ENCODE assay signal across 13 mouse cellular contexts in genomic region chr2:121620582-121621261, GRCm38 (mm10).
A peak's percentile ranks its signal among the peaks of the same experiment; 100 is the strongest.
DNase-seq lines count a peak whose midpoint lies in the region; ATAC-seq and TF ChIP-seq lines count a peak whose summit lies in the region.
"Had no signal": no experiment of that assay in that cellular context is flagged by ENCODE, and none has a peak within 500 bp of the region (broad histone marks: within the 10 kb centered on the region; RNA-seq: fewer than 3 reads in every experiment).

No protein-coding gene starts in this region.

- H3K9ac ChIP-seq in embryonic facial prominence, embryonic 11.5 days (replicated peaks; ENCODE audit: low read length): no peak overlapping the region
- no peak overlapping the region for H3K9ac ChIP-seq in forebrain, postnatal 0 days
- H3K9ac ChIP-seq in midbrain, embryonic 15.5 days: no peak overlapping the region
- H3K9ac ChIP-seq: embryonic facial prominence, embryonic 12.5 days; liver, embryonic 15.5 days had no signal

- H3K9me3 ChIP-seq in embryonic facial prominence, embryonic 11.5 days (replicated peaks; ENCODE audit: control insufficient read depth, low read length): no peaks in the 10 kb centered on the region
- no peaks in the 10 kb centered on the region for H3K9me3 ChIP-seq in forebrain, postnatal 0 days (ENCODE audit: low read length)
- no peaks in the 10 kb centered on the region for H3K9me3 ChIP-seq in midbrain, embryonic 15.5 days
- H3K9me3 ChIP-seq: embryonic facial prominence, embryonic 12.5 days; liver, embryonic 15.5 days had no signal

- H3K4me3 ChIP-seq in layer of hippocampus, adult 2 months: no peak overlapping the region
- H3K4me3 ChIP-seq in embryonic facial prominence, embryonic 11.5 days (ENCODE audit: low read depth, low read length): no peak overlapping the region
- H3K4me3 ChIP-seq in forebrain, postnatal 0 days (ENCODE audit: low read depth, low read length): no peak overlapping the region
- H3K4me3 ChIP-seq in midbrain, embryonic 15.5 days: no peak overlapping the region
- H3K4me3 ChIP-seq: embryonic facial prominence, embryonic 12.5 days; liver, embryonic 15.5 days had no signal

- 77% methylated on average over 7 of the region's 7 CpGs for WGBS in embryonic facial prominence, embryonic 11.5 days
- WGBS in forebrain, postnatal 0 days: 39% methylated on average over 7 of the region's 7 CpGs
- WGBS in midbrain, embryonic 15.5 days: 53% methylated on average over 7 of the region's 7 CpGs

- no peaks in the 10 kb centered on the region for H3K27me3 ChIP-seq in embryonic facial prominence, embryonic 11.5 days (ENCODE audit: control insufficient read depth, insufficient read depth, low read length)
- no peaks in the 10 kb centered on the region for H3K27me3 ChIP-seq in forebrain, postnatal 0 days (ENCODE audit: insufficient read depth, low read length)
- H3K27me3 ChIP-seq in midbrain, embryonic 15.5 days (replicated peaks): no peaks in the 10 kb centered on the region
- H3K27me3 ChIP-seq: embryonic facial prominence, embryonic 12.5 days; liver, embryonic 15.5 days had no signal

- ATAC-seq in embryonic facial prominence, embryonic 11.5 days (replicated peaks; ENCODE audit: insufficient number of reproducible peaks, low FRiP score, low TSS enrichment, low read depth): peak; percentile 31; the same call in 1 of the 2 replicates
- peak; percentile 35; the same call in 1 of the 2 replicates for ATAC-seq in forebrain, postnatal 0 days
- ATAC-seq in midbrain, embryonic 15.5 days (replicated peaks): peak; percentile 41; the same call in 1 of the 2 replicates
- ATAC-seq: intestine, embryonic 16.5 days had no signal

- peak in 1 of 2 experiments; percentile 25 for DNase-seq in layer of hippocampus, adult 2 months (ENCODE audit: low spot score in 2 of 2)
- DNase-seq in layer of hippocampus, postnatal 36 days: no peak
- DNase-seq in embryonic facial prominence, embryonic 11.5 days (ENCODE audit: low spot score): no peak
- no peak for DNase-seq in forebrain, postnatal 0 days
- no peak for DNase-seq in right cerebral cortex, postnatal 25 days
- no peak for DNase-seq in kidney, postnatal 10 days
- DNase-seq in gastrocnemius, adult 18-20 months (ENCODE audit: low spot score): no peak
- DNase-seq: heart, adult 11 months; kidney, postnatal 25 days had no signal

- no peak for TF ChIP-seq CTCF in layer of hippocampus, adult 2 months (conservative IDR thresholded peaks at IDR 0.05)
- no peak for TF ChIP-seq CTCF in forebrain, postnatal 0 days (IDR thresholded peaks at IDR 0.05; ENCODE audit: low read depth)

- H3K4me1 ChIP-seq in embryonic facial prominence, embryonic 11.5 days (ENCODE audit: control insufficient read depth, insufficient read depth, low read length): no peaks in the 10 kb centered on the region
- H3K4me1 ChIP-seq in forebrain, postnatal 0 days (ENCODE audit: insufficient read depth): peaks cover 14% of the 10 kb centered on the region
- H3K4me1 ChIP-seq in midbrain, embryonic 15.5 days: peaks cover 14% of the 10 kb centered on the region
- H3K4me1 ChIP-seq: liver, embryonic 15.5 days had no signal

- no peaks in the 10 kb centered on the region for H3K36me3 ChIP-seq in embryonic facial prominence, embryonic 11.5 days (replicated peaks; ENCODE audit: control insufficient read depth, insufficient read depth, low read depth, low read length)
- no peaks in the 10 kb centered on the region for H3K36me3 ChIP-seq in forebrain, postnatal 0 days (ENCODE audit: insufficient read depth)
- no peaks in the 10 kb centered on the region for H3K36me3 ChIP-seq in midbrain, embryonic 15.5 days (replicated peaks)
- H3K36me3 ChIP-seq: embryonic facial prominence, embryonic 12.5 days; liver, embryonic 15.5 days had no signal

- no peak overlapping the region for H3K4me2 ChIP-seq in embryonic facial prominence, embryonic 11.5 days (ENCODE audit: low read depth, low read length)
- no peak overlapping the region for H3K4me2 ChIP-seq in forebrain, postnatal 0 days (ENCODE audit: low read depth)
- no peak overlapping the region for H3K4me2 ChIP-seq in midbrain, embryonic 15.5 days
- H3K4me2 ChIP-seq: embryonic facial prominence, embryonic 12.5 days; liver, embryonic 15.5 days had no signal

- peak overlapping the region; percentile 79 for H3K27ac ChIP-seq in layer of hippocampus, adult 2 months
- H3K27ac ChIP-seq in embryonic facial prominence, embryonic 11.5 days (replicated peaks; ENCODE audit: low read depth, low read length): no peak overlapping the region
- H3K27ac ChIP-seq in forebrain, postnatal 0 days (ENCODE audit: low read depth, low read length): peak overlapping the region; percentile 40; the same call in 1 of the 2 replicates
- H3K27ac ChIP-seq in midbrain, embryonic 15.5 days: 0 out of 2 replicates have a peak overlapping the region, but pooled peaks have one; percentile 20
- H3K27ac ChIP-seq: embryonic facial prominence, embryonic 12.5 days; liver, embryonic 15.5 days had no signal
